Mouse (Mus musculus) left cerebral cortex, adult 18-20 months (tissue): ENCODE results near the gene Sumo3. TPM values are rescaled to one million over a fixed set of nuclear protein-coding genes. Genes with fewer than 3 reads are reported as not detected.
A peak's percentile ranks its signal among the peaks of the same experiment; 100 is the strongest.

ENCODE experiments used
- DNase-seq, 2 experiments: peaks; one replicate each; pipeline ENCODE4 v3.0.0; 2021 to 2022; ENCODE audit warnings: low spot score in 2 of 2, mixed read lengths in 1 of 2
- total RNA-seq, 2 experiments: library from RNA; stranded (reverse); gene quantifications; 2 replicates each; pipeline ENCODE4 v1.2.3; 2021

The Sumo3 gene
- total RNA-seq, 2 experiments from 2014 or later: 165 to 172 TPM

GRCm38 (mm10) chr10:77623639-77624400 is 17.9 kb downstream of the Sumo3 start:
- DNase-seq: no peak

GRCm38 (mm10) chr10:77624570-77624995 is 18.7 kb downstream of the Sumo3 start:
- peak; percentile 52 to 68 for DNase-seq

- no peak for DNase-seq
Measured at GRCm38 (mm10) chr10:77626036-77626435, 20.1 kb downstream of the Sumo3 start.

- no peak for DNase-seq
Measured at GRCm38 (mm10) chr10:77626591-77626990, 20.7 kb downstream of the Sumo3 start.

GRCm38 (mm10) chr10:77627497-77627896 is 21.6 kb downstream of the Sumo3 start:
- DNase-seq: peak; percentile 78 to 87

GRCm38 (mm10) chr10:77629163-77629562 is 23.3 kb downstream of the Sumo3 start:
- no peak for DNase-seq

- no peak for DNase-seq
Measured at GRCm38 (mm10) chr10:77629970-77630369, 24.1 kb downstream of the Sumo3 start.

- DNase-seq: no peak
Measured at GRCm38 (mm10) chr10:77634016-77634415, 28.1 kb downstream of the Sumo3 start.

GRCm38 (mm10) chr10:77634452-77635231 is 28.7 kb downstream of the Sumo3 start:
- no peak for DNase-seq

GRCm38 (mm10) chr10:77636234-77636922 is 30.5 kb downstream of the Sumo3 start:
- peak in 1 of 2 experiments; percentile 37 for DNase-seq

- no peak for DNase-seq
Measured at GRCm38 (mm10) chr10:77638956-77639355, 33.1 kb downstream of the Sumo3 start.

- no peak for DNase-seq
Measured at GRCm38 (mm10) chr10:77643160-77643559, 37.3 kb downstream of the Sumo3 start.

GRCm38 (mm10) chr10:77645571-77645970 is 39.7 kb downstream of the Sumo3 start:
- DNase-seq: no peak

- no peak for DNase-seq
Measured at GRCm38 (mm10) chr10:77647461-77647860, 41.6 kb downstream of the Sumo3 start.

GRCm38 (mm10) chr10:77647901-77648300 is 42.0 kb downstream of the Sumo3 start:
- DNase-seq: no peak

GRCm38 (mm10) chr10:77652046-77652445 is 46.1 kb downstream of the Sumo3 start:
- no peak for DNase-seq

GRCm38 (mm10) chr10:77658286-77658994 is 52.5 kb downstream of the Sumo3 start:
- no peak for DNase-seq

- no peak for DNase-seq
Measured at GRCm38 (mm10) chr10:77663949-77664665, 58.2 kb downstream of the Sumo3 start.

GRCm38 (mm10) chr10:77666342-77666741 is 60.4 kb downstream of the Sumo3 start:
- DNase-seq: no peak

- peak; percentile 21 to 44 for DNase-seq
Measured at GRCm38 (mm10) chr10:77667402-77667801, 61.5 kb downstream of the Sumo3 start.
